Mouse (Mus musculus) intestine, embryonic 15.5 days (tissue): ENCODE results near the gene Fam129b. TPM values are rescaled to one million over a fixed set of nuclear protein-coding genes. Genes with fewer than 3 reads are reported as not detected.

Source experiments
- ATAC-seq: fragments of 200-750 bp; cut with Nextera tagmentation; 2 replicates; pipeline ENCODE4 v1.8.0; 2017; ENCODE audit warnings: moderate TSS enrichment, moderate library complexity
- H3K27ac ChIP-seq: fragments of 300-500 bp; sonication (generic); 2 replicates; pipeline ENCODE4 v1.5.1; 2015; ENCODE audit warnings: mild to moderate bottlenecking, inconsistent platforms
- H3K27me3 ChIP-seq: fragments of 300-500 bp; sonication (generic); replicated peaks from 2 replicates; pipeline ENCODE4 v1.6.1; 2015; ENCODE audit warnings: inconsistent platforms
- H3K36me3 ChIP-seq: fragments of 300-500 bp; sonication (generic); 2 replicates; pipeline ENCODE4 v1.6.1; 2015; ENCODE audit warnings: inconsistent platforms
- H3K4me1 ChIP-seq: fragments of 300-500 bp; sonication (generic); replicated peaks from 2 replicates; pipeline ENCODE4 v1.6.1; 2015; ENCODE audit warnings: inconsistent platforms
- H3K4me2 ChIP-seq: fragments of 300-500 bp; sonication (generic); replicated peaks from 2 replicates; pipeline ENCODE4 v1.6.1; 2015; ENCODE audit warnings: mild to moderate bottlenecking, inconsistent platforms
- H3K4me3 ChIP-seq: fragments of 300-500 bp; sonication (generic); replicated peaks from 2 replicates; pipeline ENCODE4 v1.5.1; 2015; ENCODE audit warnings: inconsistent platforms
- H3K9ac ChIP-seq: fragments of 300-500 bp; sonication (generic); 2 replicates; pipeline ENCODE4 v1.6.1; 2015; ENCODE audit warnings: inconsistent platforms
- H3K9me3 ChIP-seq: fragments of 300-500 bp; sonication (generic); 2 replicates; pipeline ENCODE4 v1.6.1; 2016; ENCODE audit warnings: inconsistent platforms
- WGBS: fragments of 180-500 bp; shearing (Covaris S2); methylation state at CpG from one replicate; pipeline ENCODE4 v1.1.7; 2015; 5-methylcytosine and 5-hydroxymethylcytosine counted together
- polyA plus RNA-seq: library from polyadenylated mRNA; unstranded; fragments of >200 nt; fragmentation: Nextera tagmentation; extraction: Ambion mirVana; gene quantifications from 2 replicates; pipeline ENCODE4 v1.2.1, GENCODE M21; 2015

The Fam129b gene
- polyA plus RNA-seq, 1 experiment from 2014 or later: 40.4 TPM

DNA sequence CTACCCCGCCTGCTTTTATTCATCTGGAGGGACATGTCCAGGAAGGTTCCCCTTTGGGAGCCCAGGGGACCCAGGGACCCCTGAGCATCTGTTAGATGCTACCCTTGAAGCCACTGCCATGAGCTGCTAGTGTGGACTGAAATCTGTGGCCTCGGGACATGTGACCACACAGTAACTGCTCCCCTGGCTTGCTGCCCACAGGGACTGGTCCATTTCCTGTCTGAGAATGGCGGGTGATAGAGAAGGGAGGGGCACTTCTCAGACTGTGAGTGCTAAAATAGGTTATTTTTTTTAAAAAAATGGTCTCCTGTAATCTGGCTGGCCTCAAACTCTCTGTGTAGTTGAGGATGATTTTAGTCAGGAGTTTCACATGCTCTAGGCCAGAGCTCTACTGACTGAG is 5.8 kb downstream of the Fam129b start:
- no peaks in the 10 kb centered on the region for H3K36me3 ChIP-seq
- 0 out of 2 replicates have a peak overlapping the region, but pooled peaks have one; percentile 5 for H3K4me2 ChIP-seq
- no peaks in the 10 kb centered on the region for H3K27me3 ChIP-seq
- H3K27ac ChIP-seq: peak overlapping the region; percentile 84
- no peak overlapping the region for H3K4me3 ChIP-seq
- no peaks in the 10 kb centered on the region for H3K9me3 ChIP-seq
- WGBS: 21% methylated on average over 3 of the region's 3 CpGs
- H3K4me1 ChIP-seq: peaks cover 71% of the 10 kb centered on the region
- H3K9ac ChIP-seq: peak overlapping the region; percentile 24; the same call in 1 of the 2 replicates
- ATAC-seq: peak; percentile 48

DNA sequence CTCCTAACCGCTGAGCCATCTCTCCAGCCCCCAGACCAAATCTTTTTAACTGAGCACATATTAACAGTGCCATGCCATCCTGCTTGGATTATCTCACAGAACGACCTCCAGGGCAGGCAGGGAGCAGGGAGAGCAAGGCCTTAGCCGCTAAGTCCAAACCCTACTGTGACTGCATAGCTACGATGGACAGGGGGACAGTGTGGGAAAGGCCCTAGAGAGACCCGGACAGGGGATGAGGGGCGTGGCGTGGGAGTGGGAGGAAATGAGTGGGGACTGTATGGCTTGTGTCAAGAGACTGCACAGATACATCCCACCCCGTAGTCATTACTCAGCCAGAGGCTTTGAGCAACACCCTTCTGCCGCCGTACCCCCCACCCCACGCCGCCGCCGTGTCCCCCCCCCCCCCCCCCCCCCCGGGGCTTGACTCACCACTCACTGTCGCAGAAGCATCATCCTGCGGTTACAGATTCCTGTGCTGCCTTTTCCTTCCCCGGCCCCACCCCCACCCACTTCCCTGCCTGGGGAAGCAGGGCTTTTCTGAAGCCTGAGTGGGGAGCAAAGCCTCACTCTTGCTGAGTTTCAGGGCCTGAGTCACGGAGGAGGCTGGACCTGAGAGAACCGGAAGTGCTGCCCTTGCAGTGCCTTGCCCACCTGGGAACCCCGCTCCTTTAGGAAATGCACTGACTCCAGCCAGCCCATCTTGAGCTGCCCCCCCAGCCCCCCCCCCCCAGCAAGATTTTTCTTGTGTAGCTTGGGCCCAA is 6.5 kb downstream of the Fam129b start:
- Histone ChIP-seq H3K9ac (no peak overlapping the region), H3K4me1 (peaks cover 68% of the 10 kb centered on the region), H3K4me2 (peak overlapping the region; percentile 40), H3K36me3 (no peaks in the 10 kb centered on the region), H3K27me3 (no peaks in the 10 kb centered on the region), H3K4me3 (no peak overlapping the region), H3K9me3 (no peaks in the 10 kb centered on the region), H3K27ac (peak overlapping the region; percentile 84)
- WGBS: 25% methylated on average over 18 of the region's 21 CpGs
- peak; percentile 45 for ATAC-seq

DNA sequence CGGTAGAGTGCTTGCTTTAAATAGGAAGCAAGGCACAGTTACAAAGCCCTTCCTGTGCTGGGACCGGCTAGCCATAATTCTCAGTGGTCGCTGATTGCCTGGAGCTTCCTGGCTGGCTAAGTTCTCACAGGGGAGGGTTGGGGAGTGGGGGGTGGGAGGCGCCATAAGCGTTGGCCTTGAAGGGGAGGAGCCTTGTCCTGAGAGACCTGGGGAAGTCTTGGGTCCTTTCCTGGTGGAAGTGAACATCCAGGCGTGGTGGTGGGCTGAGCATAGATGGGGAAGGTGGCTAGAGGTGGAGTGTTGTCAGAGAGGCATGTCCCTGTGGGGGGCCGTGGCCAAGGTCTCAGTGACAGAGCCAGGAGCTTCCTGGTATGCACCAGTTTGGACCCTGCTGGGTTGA is 8.8 kb downstream of the Fam129b start:
- H3K27me3 ChIP-seq: no peaks in the 10 kb centered on the region
- H3K4me3 ChIP-seq: no peak overlapping the region
- peaks cover 64% of the 10 kb centered on the region for H3K4me1 ChIP-seq
- WGBS: 18% methylated on average over 7 of the region's 7 CpGs
- ATAC-seq: no peak; the same call in 1 of the 2 replicates
- H3K36me3 ChIP-seq: no peaks in the 10 kb centered on the region
- no peak overlapping the region for H3K4me2 ChIP-seq
- no peaks in the 10 kb centered on the region for H3K9me3 ChIP-seq
- H3K9ac ChIP-seq: no peak overlapping the region
- peak overlapping the region; percentile 38; the same call in 1 of the 2 replicates for H3K27ac ChIP-seq

DNA sequence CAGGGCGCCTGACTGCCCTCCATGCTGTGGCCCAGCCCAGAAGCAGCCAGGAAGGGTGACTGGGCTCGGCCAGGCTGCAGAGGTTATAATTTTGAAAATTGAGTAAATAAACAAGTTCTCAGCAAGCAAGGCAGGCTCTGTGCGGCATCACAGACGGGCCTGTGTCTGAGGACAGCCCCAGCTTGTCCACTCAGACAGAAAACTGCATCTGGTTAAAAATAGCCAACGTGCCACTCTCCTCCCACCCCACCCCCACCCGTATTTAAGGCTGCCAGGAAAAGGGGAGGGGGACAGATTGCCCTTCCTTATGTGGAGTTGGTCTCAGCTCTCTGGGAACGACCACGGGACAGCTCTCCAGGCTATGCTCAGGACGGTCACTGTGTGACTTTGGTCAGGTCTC is 12.1 kb downstream of the Fam129b start:
- peak overlapping the region; percentile 74 for H3K27ac ChIP-seq
- H3K4me3 ChIP-seq: no peak overlapping the region
- ATAC-seq: peak; percentile 22; the same call in 1 of the 2 replicates
- H3K4me1 ChIP-seq: peaks cover 47% of the 10 kb centered on the region
- H3K4me2 ChIP-seq: no peak overlapping the region
- no peaks in the 10 kb centered on the region for H3K27me3 ChIP-seq
- H3K9me3 ChIP-seq: no peaks in the 10 kb centered on the region
- WGBS: 17% methylated on average over 9 of the region's 9 CpGs
- H3K9ac ChIP-seq: 0 out of 2 replicates have a peak overlapping the region, but pooled peaks have one; percentile 26
- no peaks in the 10 kb centered on the region for H3K36me3 ChIP-seq

DNA sequence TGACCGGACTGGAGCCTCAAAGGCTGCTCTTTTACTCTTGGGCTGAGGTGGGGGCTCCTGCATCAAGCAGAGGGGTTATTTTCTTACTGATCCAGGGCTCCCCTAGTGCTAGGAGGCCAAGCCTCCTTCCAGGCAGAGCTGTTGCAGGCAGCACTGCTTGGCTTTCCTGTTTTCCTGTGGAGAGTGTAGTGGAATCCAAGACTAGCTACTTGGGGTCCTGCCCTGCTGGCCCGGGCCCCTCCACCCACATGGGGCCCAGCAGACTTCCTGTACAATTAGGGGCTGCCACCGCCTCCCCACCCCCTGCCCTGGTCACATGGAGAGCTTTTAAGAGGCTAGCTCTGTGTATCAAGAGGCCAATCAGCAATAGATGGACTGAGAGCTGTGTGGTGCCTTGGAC is 12.6 kb downstream of the Fam129b start:
- H3K4me1 ChIP-seq: peaks cover 45% of the 10 kb centered on the region
- WGBS: 25% methylated on average over 3 of the region's 3 CpGs
- no peak overlapping the region for H3K4me2 ChIP-seq
- no peaks in the 10 kb centered on the region for H3K9me3 ChIP-seq
- H3K27ac ChIP-seq: peak overlapping the region; percentile 74
- H3K27me3 ChIP-seq: no peaks in the 10 kb centered on the region
- no peak overlapping the region for H3K9ac ChIP-seq
- no peaks in the 10 kb centered on the region for H3K36me3 ChIP-seq
- ATAC-seq: no peak
- no peak overlapping the region for H3K4me3 ChIP-seq

DNA sequence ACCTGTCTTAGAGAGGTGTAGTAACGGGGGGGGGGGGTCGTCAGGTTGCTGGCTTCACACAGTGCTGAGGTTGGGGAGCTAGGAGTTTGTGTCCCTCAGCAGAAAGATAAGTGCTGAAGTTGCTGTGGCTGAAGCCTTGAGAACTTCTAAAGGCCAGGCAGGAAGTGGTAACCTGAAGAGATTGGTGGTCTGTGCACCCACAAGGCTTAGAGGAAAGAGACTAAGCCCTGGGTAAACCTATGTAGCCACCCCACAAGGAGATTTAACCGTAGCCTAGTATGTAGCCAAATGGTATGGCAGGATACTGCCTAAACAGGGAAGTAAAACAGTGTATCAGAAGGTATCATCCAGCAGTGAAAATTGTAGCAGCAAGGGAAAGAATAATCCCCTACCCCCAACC is 14.4 kb downstream of the Fam129b start:
- peaks cover 47% of the 10 kb centered on the region for H3K4me1 ChIP-seq
- ATAC-seq: no peak
- H3K9ac ChIP-seq: no peak overlapping the region
- WGBS: 78% methylated on average over 3 of the region's 3 CpGs
- H3K36me3 ChIP-seq: no peaks in the 10 kb centered on the region
- no peak overlapping the region for H3K27ac ChIP-seq
- no peak overlapping the region for H3K4me3 ChIP-seq
- H3K9me3 ChIP-seq: no peaks in the 10 kb centered on the region
- H3K27me3 ChIP-seq: no peaks in the 10 kb centered on the region
- no peak overlapping the region for H3K4me2 ChIP-seq

DNA sequence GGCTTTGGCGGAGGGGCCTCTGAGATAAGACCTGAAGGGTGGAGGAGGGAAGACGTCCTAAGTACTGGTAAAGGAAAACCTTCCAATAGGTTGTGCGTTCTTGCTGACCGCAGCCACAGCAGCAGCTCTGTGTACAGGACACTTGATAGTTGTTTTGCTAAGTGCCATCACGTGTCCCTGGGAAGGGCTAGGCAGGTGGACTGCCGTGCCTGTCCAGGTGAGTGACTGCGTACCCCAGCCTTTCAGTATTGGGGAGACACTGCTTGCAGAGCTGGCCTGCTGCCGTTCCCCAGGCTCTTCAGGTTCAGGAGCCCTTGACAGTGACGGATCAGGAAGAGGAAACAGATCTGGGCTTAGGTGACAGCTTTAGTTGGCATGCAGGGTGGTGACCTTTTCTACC is 15.4 kb downstream of the Fam129b start:
- Histone ChIP-seq H3K36me3 (no peaks in the 10 kb centered on the region), H3K9me3 (no peaks in the 10 kb centered on the region), H3K4me2 (no peak overlapping the region), H3K4me1 (peaks cover 57% of the 10 kb centered on the region), H3K9ac (no peak overlapping the region), H3K27ac (no peak overlapping the region), H3K4me3 (no peak overlapping the region), H3K27me3 (no peaks in the 10 kb centered on the region)
- 55% methylated on average over 9 of the region's 9 CpGs for WGBS
- no peak for ATAC-seq

DNA sequence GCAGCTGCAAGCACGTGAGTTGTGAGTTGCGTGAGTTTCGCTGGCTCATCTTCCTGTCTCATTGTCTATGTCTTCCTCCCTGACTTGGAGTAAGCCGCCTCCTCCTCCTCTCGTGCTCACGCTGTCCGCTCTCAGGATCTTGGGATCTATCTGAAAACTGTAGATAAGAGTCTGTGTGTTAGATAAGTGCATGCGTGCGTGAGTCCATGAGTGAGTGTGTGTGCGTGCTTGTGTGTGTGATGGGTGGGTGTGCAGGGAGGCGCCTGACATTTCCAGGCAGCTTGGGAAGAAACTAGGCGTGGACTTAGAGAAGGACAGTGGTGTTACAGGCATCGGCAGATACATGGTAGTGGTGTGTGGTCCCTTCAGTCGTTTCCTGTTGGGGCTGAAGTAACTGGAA is 16.6 kb downstream of the Fam129b start:
- Histone ChIP-seq H3K9me3 (no peaks in the 10 kb centered on the region), H3K9ac (no peak overlapping the region), H3K4me1 (peaks cover 62% of the 10 kb centered on the region), H3K27me3 (no peaks in the 10 kb centered on the region), H3K4me3 (no peak overlapping the region), H3K4me2 (no peak overlapping the region), H3K27ac (no peak overlapping the region), H3K36me3 (no peaks in the 10 kb centered on the region)
- 73% methylated on average over 14 of the region's 14 CpGs for WGBS
- ATAC-seq: no peak

DNA sequence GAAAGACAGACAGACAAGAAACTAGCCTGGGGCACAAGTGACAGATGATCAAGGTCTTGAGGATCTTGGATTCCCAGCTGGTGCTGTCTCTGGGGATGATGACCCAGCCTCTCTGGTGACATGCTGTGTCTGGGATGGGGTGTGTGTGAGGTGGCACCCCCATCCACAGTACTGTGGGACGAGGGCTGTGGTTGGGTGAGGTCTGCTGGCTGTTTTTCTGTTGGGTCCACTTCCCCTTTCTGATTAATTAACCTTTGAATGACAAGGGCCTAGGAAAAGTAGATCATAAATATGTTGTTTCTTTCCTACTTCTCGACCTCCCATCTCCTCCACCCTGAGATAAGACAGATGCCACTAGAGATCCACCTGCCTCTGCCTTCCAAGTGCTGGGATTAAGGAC is 18.2 kb downstream of the Fam129b start:
- Histone ChIP-seq H3K27ac (no peak overlapping the region), H3K4me2 (no peak overlapping the region), H3K27me3 (no peaks in the 10 kb centered on the region), H3K4me3 (no peak overlapping the region), H3K9me3 (no peaks in the 10 kb centered on the region), H3K9ac (no peak overlapping the region), H3K4me1 (peaks cover 65% of the 10 kb centered on the region), H3K36me3 (no peaks in the 10 kb centered on the region)
- 60% methylated on average over 2 of the region's 2 CpGs for WGBS
- ATAC-seq: no peak

DNA sequence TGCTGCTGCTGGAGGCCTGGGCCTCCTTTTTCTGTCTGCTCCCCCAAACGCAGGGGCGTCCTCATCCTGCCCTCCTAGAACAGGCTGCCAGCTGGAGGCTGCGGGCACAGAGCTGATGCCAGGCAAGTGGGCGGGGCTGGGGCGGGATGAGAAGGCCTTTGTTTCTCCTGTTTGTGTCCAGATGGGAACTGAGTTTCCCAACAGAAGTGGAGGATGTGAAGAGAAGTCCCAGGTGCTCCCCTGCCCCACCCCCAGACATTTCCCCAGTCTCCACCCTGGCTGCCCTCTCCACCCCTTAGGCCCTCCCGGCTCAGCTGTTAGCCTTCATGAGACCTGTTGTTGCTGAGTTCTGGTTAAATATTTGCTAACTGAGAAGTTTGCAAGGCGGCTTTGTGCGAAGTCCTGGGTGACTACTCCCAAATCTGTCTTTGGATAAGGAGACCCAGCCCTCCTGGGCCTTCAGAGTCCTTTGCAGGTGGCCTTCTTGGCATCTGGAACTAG is 19.7 kb downstream of the Fam129b start:
- Histone ChIP-seq H3K4me3 (no peak overlapping the region), H3K4me2 (peak overlapping the region; percentile 34), H3K4me1 (peaks cover 71% of the 10 kb centered on the region), H3K27me3 (no peaks in the 10 kb centered on the region), H3K27ac (peak overlapping the region; percentile 79), H3K9ac (0 out of 2 replicates have a peak overlapping the region, but pooled peaks have one; percentile 15), H3K9me3 (no peaks in the 10 kb centered on the region), H3K36me3 (no peaks in the 10 kb centered on the region)
- WGBS: 23% methylated on average over 8 of the region's 8 CpGs
- peak; percentile 82 for ATAC-seq

DNA sequence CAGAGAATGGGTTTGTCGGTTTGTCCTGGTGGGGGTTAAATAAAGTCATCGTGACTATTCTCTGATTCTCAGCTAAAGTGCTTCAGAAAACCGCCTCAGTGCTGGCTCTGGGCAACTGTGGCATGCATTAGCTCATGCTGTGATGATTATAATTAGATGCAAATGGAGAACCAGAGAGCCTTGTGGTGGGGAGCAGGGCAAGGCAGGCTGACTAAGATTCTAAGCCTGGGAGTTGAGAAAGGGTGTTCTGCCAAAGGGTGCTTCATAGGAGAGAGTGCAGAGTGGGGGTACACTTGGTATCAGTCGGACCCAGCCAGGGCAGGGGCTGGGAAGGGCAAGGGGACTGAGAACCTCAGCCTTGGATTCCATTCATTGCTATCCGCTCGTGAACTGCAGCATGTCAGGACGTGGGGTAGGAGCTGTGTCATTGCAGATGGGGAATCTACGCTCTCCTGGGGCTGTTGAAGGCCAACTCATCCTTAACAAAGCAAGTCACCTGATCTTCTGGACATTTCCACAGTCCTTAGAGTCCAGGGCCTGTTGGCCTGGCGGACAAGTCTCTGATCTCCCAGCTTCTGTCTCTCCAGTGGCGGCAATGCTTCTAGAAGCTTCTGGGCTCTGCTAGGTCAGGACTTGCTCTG is 20.7 kb downstream of the Fam129b start:
- H3K4me2 ChIP-seq: peak overlapping the region; percentile 34; the same call in 1 of the 2 replicates
- H3K9me3 ChIP-seq: no peaks in the 10 kb centered on the region
- 59% methylated on average over 10 of the region's 10 CpGs for WGBS
- no peak overlapping the region for H3K9ac ChIP-seq
- H3K27me3 ChIP-seq: no peaks in the 10 kb centered on the region
- peak overlapping the region; percentile 79 for H3K27ac ChIP-seq
- no peak for ATAC-seq
- peaks cover 68% of the 10 kb centered on the region for H3K4me1 ChIP-seq
- H3K4me3 ChIP-seq: no peak overlapping the region
- no peaks in the 10 kb centered on the region for H3K36me3 ChIP-seq

DNA sequence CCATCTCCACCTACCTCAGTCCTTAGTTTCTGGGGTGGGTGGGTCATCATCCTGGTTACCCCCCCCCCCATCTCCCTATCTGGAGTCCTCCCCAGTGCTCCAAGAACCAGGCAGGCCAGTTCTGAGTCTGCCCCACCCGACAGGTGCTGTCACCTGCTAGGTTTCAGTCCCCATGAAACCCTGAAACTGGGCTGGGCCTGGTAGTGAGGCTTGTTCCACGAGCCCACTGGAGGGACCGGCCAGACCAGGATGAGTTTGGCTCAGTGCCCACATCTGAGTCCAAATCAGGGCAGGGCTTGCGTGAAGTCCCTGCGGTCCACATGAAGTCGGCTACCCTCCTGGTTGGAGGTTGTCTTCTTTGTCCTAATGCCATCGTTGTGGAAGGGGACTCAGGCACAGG is 23.1 kb downstream of the Fam129b start:
- Histone ChIP-seq H3K4me2 (peak overlapping the region; percentile 1; the same call in 1 of the 2 replicates), H3K36me3 (peaks cover 2% of the 10 kb centered on the region; the same call in 1 of the 2 replicates), H3K4me1 (peaks cover 63% of the 10 kb centered on the region), H3K27ac (peak overlapping the region; percentile 41; the same call in 1 of the 2 replicates), H3K27me3 (no peaks in the 10 kb centered on the region), H3K4me3 (no peak overlapping the region), H3K9ac (no peak overlapping the region), H3K9me3 (no peaks in the 10 kb centered on the region)
- peak; percentile 54 for ATAC-seq
- WGBS: 42% methylated on average over 7 of the region's 7 CpGs
